Mouse (Mus musculus): ENCODE measurements at regions not wholly inside any gene's neighbourhood (a gene's known extent, or its start where the extent isn't known, plus 50 kb on each side); places are given as distances from the start of the nearest gene placed in this dataset.

- Histone ChIP-seq H3K9ac (ENCODE audit: low read length) (no peak overlapping the region), H3K27ac (ENCODE audit: low read depth, low read length) (no peak overlapping the region), H3K4me2 (ENCODE audit: low read depth) (no peak overlapping the region), H3K9me3 (ENCODE audit: control insufficient read depth, low read length) (no peaks in the 10 kb centered on the region), H3K36me3 (ENCODE audit: control insufficient read depth, insufficient read depth, low read length) (no peaks in the 10 kb centered on the region), H3K4me3 (ENCODE audit: low read depth, low read length) (no peak overlapping the region), H3K4me1 (ENCODE audit: control insufficient read depth, insufficient read depth, low read length) (0 out of 2 replicates have a peak, but pooled peaks cover 2% of the 10 kb centered on the region), H3K27me3 (ENCODE audit: control insufficient read depth, insufficient read depth, low read length) (no peaks in the 10 kb centered on the region)
- WGBS = 88% methylated on average over 1 of the region's 1 CpGs
- DNase-seq (ENCODE audit: low spot score) (no peak), ATAC-seq (ENCODE audit: insufficient read depth, low FRiP score, low TSS enrichment) (no peak)
These were observed 196.1 kb downstream of the Ktn1 start for GRCm38 (mm10) chr14:47844366-47844765.

DNA sequence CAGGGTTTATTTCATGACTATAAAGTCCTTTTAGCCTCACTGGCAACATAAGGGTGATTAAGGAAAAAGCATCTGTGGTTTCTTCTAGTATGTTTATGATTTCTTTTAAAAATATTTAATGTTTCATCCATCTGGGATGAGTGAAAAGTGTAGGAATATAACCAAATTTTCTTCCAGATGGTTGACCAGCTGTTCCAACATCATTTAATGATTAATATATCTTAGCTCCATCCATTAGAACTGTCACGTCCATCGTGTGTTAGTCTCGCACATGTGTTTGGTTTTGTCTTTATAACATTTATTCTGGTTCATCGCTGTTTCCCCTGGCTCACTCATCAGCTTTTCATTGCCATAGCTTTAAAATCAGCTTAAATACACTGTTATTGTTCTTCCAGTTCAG lies 200.6 kb downstream of the Ktn1 start:
- no peak for ATAC-seq (ENCODE audit: insufficient read depth, low FRiP score, low TSS enrichment)
- H3K9me3 ChIP-seq (ENCODE audit: control insufficient read depth, low read length) = no peaks in the 10 kb centered on the region
- no peak overlapping the region for H3K9ac ChIP-seq (ENCODE audit: low read length)
- H3K27me3 ChIP-seq (ENCODE audit: control insufficient read depth, insufficient read depth, low read length) = no peaks in the 10 kb centered on the region
- no peak for DNase-seq (ENCODE audit: low spot score)
- no peak overlapping the region for H3K27ac ChIP-seq (ENCODE audit: low read depth, low read length)
- no peaks in the 10 kb centered on the region for H3K36me3 ChIP-seq (ENCODE audit: control insufficient read depth, insufficient read depth, low read length)
- no peak overlapping the region for H3K4me2 ChIP-seq (ENCODE audit: low read depth)
- no peak overlapping the region for H3K4me3 ChIP-seq (ENCODE audit: low read depth, low read length)
- WGBS = 55% methylated on average over 4 of the region's 4 CpGs
- no peaks in the 10 kb centered on the region for H3K4me1 ChIP-seq (ENCODE audit: control insufficient read depth, insufficient read depth, low read length)

DNA sequence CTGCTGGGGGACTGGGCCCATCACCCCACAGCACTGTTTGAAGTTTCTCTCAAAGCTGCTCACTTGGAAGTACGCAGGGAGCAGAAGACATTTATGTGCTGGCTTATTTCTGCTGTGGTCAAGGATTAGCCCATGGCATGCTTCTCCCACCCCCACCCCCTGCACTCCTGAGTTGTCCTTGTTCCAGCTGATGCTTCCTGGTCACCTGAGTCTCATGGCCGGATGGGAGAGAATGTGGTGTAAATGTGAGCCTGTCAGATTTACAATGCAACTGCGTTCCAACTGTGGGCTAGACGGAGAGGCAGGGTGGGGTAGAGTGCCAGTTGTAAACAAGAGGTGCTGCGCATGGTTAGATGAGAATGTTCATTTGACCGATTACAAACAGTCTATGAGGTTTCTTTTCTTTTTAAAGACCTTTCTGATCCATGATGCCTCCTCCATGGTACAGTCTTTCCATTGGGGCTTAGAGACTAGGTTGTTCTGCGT lies 208.1 kb downstream of the Ktn1 start:
- Histone ChIP-seq H3K4me3 (ENCODE audit: low read depth, low read length) (no peak overlapping the region), H3K36me3 (ENCODE audit: control insufficient read depth, insufficient read depth, low read length) (no peaks in the 10 kb centered on the region)
- 70% methylated on average over 7 of the region's 7 CpGs for WGBS

GRCm38 (mm10) chr14:47857271-47857670 lies 209.0 kb downstream of the Ktn1 start:
- Histone ChIP-seq H3K4me1 (ENCODE audit: control insufficient read depth, insufficient read depth, low read length) (no peaks in the 10 kb centered on the region), H3K9ac (ENCODE audit: low read length) (no peak overlapping the region), H3K27me3 (ENCODE audit: control insufficient read depth, insufficient read depth, low read length) (no peaks in the 10 kb centered on the region), H3K9me3 (ENCODE audit: control insufficient read depth, low read length) (no peaks in the 10 kb centered on the region), H3K27ac (ENCODE audit: low read depth, low read length) (no peak overlapping the region), H3K4me3 (ENCODE audit: low read depth, low read length) (no peak overlapping the region), H3K36me3 (ENCODE audit: control insufficient read depth, insufficient read depth, low read length) (no peaks in the 10 kb centered on the region), H3K4me2 (ENCODE audit: low read depth) (no peak overlapping the region)
- no peak for ATAC-seq (ENCODE audit: insufficient read depth, low FRiP score, low TSS enrichment)
- 81% methylated on average over 4 of the region's 4 CpGs for WGBS
- DNase-seq (ENCODE audit: low spot score) = no peak

More for the DNA sequence above, 208.1 kb downstream of the Ktn1 start:
- DNase-seq (ENCODE audit: low spot score) = no peak
- Histone ChIP-seq H3K4me1 (ENCODE audit: control insufficient read depth, insufficient read depth, low read length) (no peaks in the 10 kb centered on the region), H3K4me2 (ENCODE audit: low read depth) (no peak overlapping the region), H3K9ac (ENCODE audit: low read length) (no peak overlapping the region), H3K27ac (ENCODE audit: low read depth, low read length) (no peak overlapping the region), H3K27me3 (ENCODE audit: control insufficient read depth, insufficient read depth, low read length) (no peaks in the 10 kb centered on the region), H3K9me3 (ENCODE audit: control insufficient read depth, low read length) (no peaks in the 10 kb centered on the region)
- ATAC-seq (ENCODE audit: insufficient read depth, low FRiP score, low TSS enrichment) = no peak

DNA sequence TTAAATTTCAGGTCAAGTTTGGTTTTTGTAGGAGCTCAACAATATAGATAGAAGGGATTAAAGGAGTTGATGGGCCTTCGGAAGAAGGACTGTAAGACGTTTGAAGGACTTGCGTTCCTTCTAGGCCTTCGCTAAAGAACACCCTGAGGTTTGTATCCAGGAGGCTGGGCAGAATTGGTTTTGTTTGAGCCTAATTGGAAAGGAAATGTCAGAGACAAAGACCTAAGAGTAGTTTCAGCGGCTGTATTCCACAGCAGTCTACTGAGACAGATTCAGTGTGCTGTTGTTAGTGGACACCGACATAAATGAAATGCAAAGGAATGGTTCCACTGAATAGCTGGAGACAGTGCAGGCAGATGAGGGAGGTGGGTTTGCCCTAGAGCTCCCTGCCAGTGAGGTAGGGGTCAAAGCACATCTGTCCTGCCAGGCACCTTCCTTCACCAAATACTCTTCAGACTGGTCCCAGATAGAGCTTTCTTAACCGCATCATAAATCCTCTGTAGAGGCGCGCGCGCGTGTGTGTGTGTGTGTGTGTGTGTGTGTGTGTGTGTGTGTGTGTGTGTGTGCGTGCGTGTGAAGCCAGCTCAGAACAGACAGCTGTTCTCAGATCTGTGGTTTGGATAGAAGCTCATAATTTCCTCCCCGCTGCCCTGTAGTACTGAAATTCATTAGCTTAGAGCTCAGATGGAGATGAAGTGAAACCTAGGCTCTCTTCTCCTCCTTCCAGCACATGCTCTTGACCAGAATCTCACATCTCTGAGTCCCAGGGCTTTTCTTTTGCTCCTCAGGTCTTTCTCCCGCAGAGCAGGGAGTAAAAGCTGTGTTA lies 209.7 kb downstream of the Ktn1 start:
- no peak for ATAC-seq (ENCODE audit: insufficient read depth, low FRiP score, low TSS enrichment)
- DNase-seq (ENCODE audit: low spot score) = no peak
- H3K4me3 ChIP-seq (ENCODE audit: low read depth, low read length) = no peak overlapping the region
- H3K27me3 ChIP-seq (ENCODE audit: control insufficient read depth, insufficient read depth, low read length) = no peaks in the 10 kb centered on the region
- no peak overlapping the region for H3K27ac ChIP-seq (ENCODE audit: low read depth, low read length)
- H3K4me2 ChIP-seq (ENCODE audit: low read depth) = no peak overlapping the region
- no peaks in the 10 kb centered on the region for H3K36me3 ChIP-seq (ENCODE audit: control insufficient read depth, insufficient read depth, low read length)
- H3K9ac ChIP-seq (ENCODE audit: low read length) = no peak overlapping the region
- no peaks in the 10 kb centered on the region for H3K4me1 ChIP-seq (ENCODE audit: control insufficient read depth, insufficient read depth, low read length)
- WGBS = 80% methylated on average over 16 of the region's 16 CpGs
- no peaks in the 10 kb centered on the region for H3K9me3 ChIP-seq (ENCODE audit: control insufficient read depth, low read length)

GRCm38 (mm10) chr14:47862556-47862955 lies 214.3 kb downstream of the Ktn1 start:
- no peak overlapping the region for H3K4me2 ChIP-seq (ENCODE audit: low read depth)
- H3K4me1 ChIP-seq (ENCODE audit: control insufficient read depth, insufficient read depth, low read length) = no peaks in the 10 kb centered on the region
- H3K36me3 ChIP-seq (ENCODE audit: control insufficient read depth, insufficient read depth, low read length) = no peaks in the 10 kb centered on the region
- no peak overlapping the region for H3K9ac ChIP-seq (ENCODE audit: low read length)
- no peaks in the 10 kb centered on the region for H3K9me3 ChIP-seq (ENCODE audit: control insufficient read depth, low read length)
- H3K27ac ChIP-seq (ENCODE audit: low read depth, low read length) = no peak overlapping the region
- H3K4me3 ChIP-seq (ENCODE audit: low read depth, low read length) = no peak overlapping the region
- no peaks in the 10 kb centered on the region for H3K27me3 ChIP-seq (ENCODE audit: control insufficient read depth, insufficient read depth, low read length)
- 79% methylated on average over 1 of the region's 1 CpGs for WGBS
- DNase-seq (ENCODE audit: low spot score) (no peak), ATAC-seq (ENCODE audit: insufficient read depth, low FRiP score, low TSS enrichment) (no peak)

- no peak overlapping the region for H3K27ac ChIP-seq (ENCODE audit: low read depth, low read length)
- H3K4me2 ChIP-seq (ENCODE audit: low read depth) = no peak overlapping the region
- no peaks in the 10 kb centered on the region for H3K9me3 ChIP-seq (ENCODE audit: control insufficient read depth, low read length)
- DNase-seq (ENCODE audit: low spot score) (no peak), ATAC-seq (ENCODE audit: insufficient read depth, low FRiP score, low TSS enrichment) (no peak)
- no peak overlapping the region for H3K4me3 ChIP-seq (ENCODE audit: low read depth, low read length)
- no peaks in the 10 kb centered on the region for H3K36me3 ChIP-seq (ENCODE audit: control insufficient read depth, insufficient read depth, low read length)
- H3K27me3 ChIP-seq (ENCODE audit: control insufficient read depth, insufficient read depth, low read length) = no peaks in the 10 kb centered on the region
- H3K9ac ChIP-seq (ENCODE audit: low read length) = no peak overlapping the region
- no peaks in the 10 kb centered on the region for H3K4me1 ChIP-seq (ENCODE audit: control insufficient read depth, insufficient read depth, low read length)
- WGBS = 71% methylated on average over 5 of the region's 5 CpGs
These were observed 214.8 kb downstream of the Ktn1 start for GRCm38 (mm10) chr14:47863067-47863466.

GRCm38 (mm10) chr14:47863701-47864100 lies 215.5 kb downstream of the Ktn1 start:
- Histone ChIP-seq H3K9ac (ENCODE audit: low read length) (no peak overlapping the region), H3K9me3 (ENCODE audit: control insufficient read depth, low read length) (no peaks in the 10 kb centered on the region), H3K27me3 (ENCODE audit: control insufficient read depth, insufficient read depth, low read length) (no peaks in the 10 kb centered on the region), H3K4me1 (ENCODE audit: control insufficient read depth, insufficient read depth, low read length) (no peaks in the 10 kb centered on the region), H3K27ac (ENCODE audit: low read depth, low read length) (no peak overlapping the region), H3K4me2 (ENCODE audit: low read depth) (no peak overlapping the region), H3K4me3 (ENCODE audit: low read depth, low read length) (no peak overlapping the region), H3K36me3 (ENCODE audit: control insufficient read depth, insufficient read depth, low read length) (no peaks in the 10 kb centered on the region)
- 88% methylated on average over 6 of the region's 6 CpGs for WGBS
- DNase-seq (ENCODE audit: low spot score) (no peak), ATAC-seq (ENCODE audit: insufficient read depth, low FRiP score, low TSS enrichment) (no peak)

GRCm38 (mm10) chr14:47867017-47867416 lies 218.8 kb downstream of the Ktn1 start:
- H3K9ac ChIP-seq (ENCODE audit: low read length) = no peak overlapping the region

More at GRCm38 (mm10) chr14:47867017-47867416, 218.8 kb downstream of the Ktn1 start:
- Histone ChIP-seq H3K27me3 (ENCODE audit: control insufficient read depth, insufficient read depth, low read length) (no peaks in the 10 kb centered on the region), H3K4me3 (ENCODE audit: low read depth, low read length) (no peak overlapping the region), H3K36me3 (ENCODE audit: control insufficient read depth, insufficient read depth, low read length) (no peaks in the 10 kb centered on the region), H3K9me3 (ENCODE audit: control insufficient read depth, low read length) (no peaks in the 10 kb centered on the region), H3K4me1 (ENCODE audit: control insufficient read depth, insufficient read depth, low read length) (no peaks in the 10 kb centered on the region), H3K27ac (ENCODE audit: low read depth, low read length) (no peak overlapping the region), H3K4me2 (ENCODE audit: low read depth) (no peak overlapping the region)
- ATAC-seq (ENCODE audit: insufficient read depth, low FRiP score, low TSS enrichment) = no peak
- no peak for DNase-seq (ENCODE audit: low spot score)
- 82% methylated on average over 2 of the region's 2 CpGs for WGBS

All from neural tube, embryonic 11.5 days (tissue).